Mouse (Mus musculus): ENCODE results near the gene Scnn1b. TPM values are rescaled to one million over a fixed set of nuclear protein-coding genes. Genes with fewer than 3 reads are reported as not detected.
A peak's percentile ranks its signal among the peaks of the same experiment; 100 is the strongest.

Scnn1b gene
- polyA plus RNA-seq, 1 experiment from 2014 or later, result not detected

- no peaks in the 10 kb centered on the region for H3K4me1 ChIP-seq (ENCODE audit: control insufficient read depth, insufficient read depth, low read length)
- H3K27me3 ChIP-seq (ENCODE audit: control insufficient read depth, insufficient read depth, low read length), result no peaks in the 10 kb centered on the region
- WGBS, result 77% methylated on average over 3 of the region's 3 CpGs
- no peak for DNase-seq (ENCODE audit: low spot score)
- peaks cover 2% of the 10 kb centered on the region; the same call in 1 of the 2 replicates for H3K36me3 ChIP-seq (ENCODE audit: control insufficient read depth, insufficient read depth, low read length)
- no peak for ATAC-seq (ENCODE audit: insufficient number of reproducible peaks, low FRiP score, low TSS enrichment, low read depth)
- no peak overlapping the region for H3K4me2 ChIP-seq (ENCODE audit: low read depth, severe bottlenecking)
- H3K9ac ChIP-seq (ENCODE audit: low read length), result no peak overlapping the region
- no peak overlapping the region for H3K4me3 ChIP-seq (ENCODE audit: low read depth, low read length)
- no peak overlapping the region for H3K27ac ChIP-seq (replicated peaks; ENCODE audit: low read depth, low read length)
- no peaks in the 10 kb centered on the region for H3K9me3 ChIP-seq (ENCODE audit: control insufficient read depth, low read length)
Measured at GRCm38 (mm10) chr7:121962571-121962959, 97.7 kb downstream of the Scnn1b start.

GRCm38 (mm10) chr7:121963883-121964398 is 99.1 kb downstream of the Scnn1b start:
- no peak overlapping the region for H3K9ac ChIP-seq (ENCODE audit: low read length)
- DNase-seq (ENCODE audit: low spot score), result peak; percentile 38

GRCm38 (mm10) chr7:121966169-121966568 is 101.3 kb downstream of the Scnn1b start:
- DNase-seq (ENCODE audit: low spot score) (no peak), ATAC-seq (ENCODE audit: insufficient number of reproducible peaks, low FRiP score, low TSS enrichment, low read depth) (no peak)
- no peaks in the 10 kb centered on the region for H3K9me3 ChIP-seq (ENCODE audit: control insufficient read depth, low read length)
- no peak overlapping the region for H3K4me3 ChIP-seq (ENCODE audit: low read depth, low read length)
- no peak overlapping the region for H3K4me2 ChIP-seq (ENCODE audit: low read depth, severe bottlenecking)
- H3K27me3 ChIP-seq (ENCODE audit: control insufficient read depth, insufficient read depth, low read length), result no peaks in the 10 kb centered on the region
- 97% methylated on average over 7 of the region's 7 CpGs for WGBS
- H3K4me1 ChIP-seq (ENCODE audit: control insufficient read depth, insufficient read depth, low read length), result no peaks in the 10 kb centered on the region
- H3K27ac ChIP-seq (replicated peaks; ENCODE audit: low read depth, low read length), result no peak overlapping the region
- no peak overlapping the region for H3K9ac ChIP-seq (ENCODE audit: low read length)
- peaks cover 2% of the 10 kb centered on the region; the same call in 1 of the 2 replicates for H3K36me3 ChIP-seq (ENCODE audit: control insufficient read depth, insufficient read depth, low read length)

More at GRCm38 (mm10) chr7:121963883-121964398, 99.1 kb downstream of the Scnn1b start:
- H3K36me3 ChIP-seq (ENCODE audit: control insufficient read depth, insufficient read depth, low read length), result peaks cover 2% of the 10 kb centered on the region; the same call in 1 of the 2 replicates
- H3K4me2 ChIP-seq (ENCODE audit: low read depth, severe bottlenecking), result no peak overlapping the region
- no peak for ATAC-seq (ENCODE audit: insufficient number of reproducible peaks, low FRiP score, low TSS enrichment, low read depth)
- no peaks in the 10 kb centered on the region for H3K27me3 ChIP-seq (ENCODE audit: control insufficient read depth, insufficient read depth, low read length)
- no peak overlapping the region for H3K4me3 ChIP-seq (ENCODE audit: low read depth, low read length)
- H3K4me1 ChIP-seq (ENCODE audit: control insufficient read depth, insufficient read depth, low read length), result no peaks in the 10 kb centered on the region
- 65% methylated on average over 6 of the region's 6 CpGs for WGBS
- no peaks in the 10 kb centered on the region for H3K9me3 ChIP-seq (ENCODE audit: control insufficient read depth, low read length)
- H3K27ac ChIP-seq (replicated peaks; ENCODE audit: low read depth, low read length), result no peak overlapping the region

Other genes with a start within 250 kb of the Scnn1b start
- gene Usp31, start 157.8 kb upstream of the Scnn1b start, polyA plus RNA-seq (2014; fragmentation: Nextera tagmentation; extraction: Ambion mirVana), result 2.5 and 3.1 TPM in 2 replicates
- gene Scnn1g, start 130.6 kb upstream of the Scnn1b start, polyA plus RNA-seq (2014; fragmentation: Nextera tagmentation; extraction: Ambion mirVana), result 0.14 TPM in 1 of 2 replicates, not detected in the other
- gene Cog7, start 116.7 kb downstream of the Scnn1b start, polyA plus RNA-seq (2014; fragmentation: Nextera tagmentation; extraction: Ambion mirVana), result 20.8 and 21.0 TPM in 2 replicates
- gene Gga2, start 156.2 kb downstream of the Scnn1b start, polyA plus RNA-seq (2014; fragmentation: Nextera tagmentation; extraction: Ambion mirVana), result 90.2 and 108 TPM in 2 replicates
- 108 and 109 TPM in 2 replicates for gene Ubfd1, start 202.1 kb downstream of the Scnn1b start, polyA plus RNA-seq (2014; fragmentation: Nextera tagmentation; extraction: Ambion mirVana)
- gene Ears2, start 202.2 kb downstream of the Scnn1b start, polyA plus RNA-seq (2014; fragmentation: Nextera tagmentation; extraction: Ambion mirVana), result 17.1 and 17.8 TPM in 2 replicates
- gene Ndufab1, start 236.8 kb downstream of the Scnn1b start, polyA plus RNA-seq (2014; fragmentation: Nextera tagmentation; extraction: Ambion mirVana), result 661 and 703 TPM in 2 replicates